Mouse (Mus musculus): ENCODE measurements around the gene Lrrc10b. TPM values are rescaled to one million over a fixed set of nuclear protein-coding genes. Genes with fewer than 3 reads are reported as not detected.
A peak's percentile ranks its signal among the peaks of the same experiment; 100 is the strongest.

Lrrc10b gene
- total and polyA plus RNA-seq, 3 experiments: not detected

- Histone ChIP-seq H3K36me3 (replicated peaks) (no peaks in the 10 kb centered on the region), H3K4me3 (ENCODE audit: low read depth, low read length) (no peak overlapping the region), H3K27me3 (ENCODE audit: insufficient read depth, low read length) (peaks cover 10% of the 10 kb centered on the region; the same call in 1 of the 2 replicates), H3K9me3 (replicated peaks) (no peaks in the 10 kb centered on the region), H3K4me1 (ENCODE audit: insufficient read depth, low read depth, low read length) (no peaks in the 10 kb centered on the region)
- TF ChIP-seq GATA2 (IDR thresholded peaks at IDR 0.05; ENCODE audit: borderline replicate concordance, low read depth, low read length) (no peak), TAL1 (conservative IDR thresholded peaks at IDR 0.05; ENCODE audit: low read depth, low read length) (no peak), GATA1 (IDR thresholded peaks at IDR 0.05; ENCODE audit: borderline replicate concordance, low read length) (no peak), CTCF (IDR thresholded peaks at IDR 0.05; ENCODE audit: low read depth, low read length) (no peak), POLR2AphosphoS5 (IDR thresholded peaks at IDR 0.05; ENCODE audit: insufficient replicate concordance, low read depth, low read length) (no peak)
- DNase-seq (ENCODE audit: low spot score) (no peak), ATAC-seq (ENCODE audit: extremely low read depth, insufficient number of reproducible peaks, low FRiP score, poor library complexity, severe bottlenecking) (no peak)
Measured at GRCm38 (mm10) chr19:10436726-10437125, 20.5 kb downstream of the Lrrc10b start.

GRCm38 (mm10) chr19:10435908-10436307 lies 21.4 kb downstream of the Lrrc10b start:
- DNase-seq (ENCODE audit: low spot score): peak; percentile 42
- no peaks in the 10 kb centered on the region for H3K36me3 ChIP-seq (replicated peaks)
- no peak overlapping the region for H3K4me3 ChIP-seq (ENCODE audit: low read depth, low read length)
- no peaks in the 10 kb centered on the region for H3K9me3 ChIP-seq (replicated peaks)
- TF ChIP-seq GATA1 (IDR thresholded peaks at IDR 0.05; ENCODE audit: borderline replicate concordance, low read length): no peak
- 0 out of 2 replicates have a peak, but pooled peaks have one; percentile 22 for TF ChIP-seq CTCF (IDR thresholded peaks at IDR 0.05; ENCODE audit: low read depth, low read length)
- H3K4me1 ChIP-seq (ENCODE audit: insufficient read depth, low read depth, low read length): no peaks in the 10 kb centered on the region
- H3K27me3 ChIP-seq (ENCODE audit: insufficient read depth, low read length): peaks cover 11% of the 10 kb centered on the region; the same call in 1 of the 2 replicates
- no peak for ATAC-seq (ENCODE audit: extremely low read depth, insufficient number of reproducible peaks, low FRiP score, poor library complexity, severe bottlenecking)

GRCm38 (mm10) chr19:10434927-10435326 lies 22.3 kb downstream of the Lrrc10b start:
- Histone ChIP-seq H3K9me3 (replicated peaks) (no peaks in the 10 kb centered on the region), H3K4me3 (ENCODE audit: low read depth, low read length) (no peak overlapping the region), H3K4me1 (ENCODE audit: insufficient read depth, low read depth, low read length) (no peaks in the 10 kb centered on the region), H3K27me3 (ENCODE audit: insufficient read depth, low read length) (peaks cover 19% of the 10 kb centered on the region; the same call in 1 of the 2 replicates), H3K36me3 (replicated peaks) (no peaks in the 10 kb centered on the region)
- TF ChIP-seq GATA1 (IDR thresholded peaks at IDR 0.05; ENCODE audit: borderline replicate concordance, low read length): no peak
- no peak for TF ChIP-seq CTCF (IDR thresholded peaks at IDR 0.05; ENCODE audit: low read depth, low read length)
- TF ChIP-seq GATA2 (IDR thresholded peaks at IDR 0.05; ENCODE audit: borderline replicate concordance, low read depth, low read length): no peak
- DNase-seq (ENCODE audit: low spot score) (no peak), ATAC-seq (ENCODE audit: extremely low read depth, insufficient number of reproducible peaks, low FRiP score, poor library complexity, severe bottlenecking) (no peak)

- TF ChIP-seq POLR2AphosphoS5 (IDR thresholded peaks at IDR 0.05; ENCODE audit: insufficient replicate concordance, low read depth, low read length): no peak
- TF ChIP-seq TAL1 (conservative IDR thresholded peaks at IDR 0.05; ENCODE audit: low read depth, low read length): no peak
- TF ChIP-seq GATA1 (IDR thresholded peaks at IDR 0.05; ENCODE audit: borderline replicate concordance, low read length): no peak
- no peak for TF ChIP-seq GATA2 (IDR thresholded peaks at IDR 0.05; ENCODE audit: borderline replicate concordance, low read depth, low read length)
- TF ChIP-seq CTCF (IDR thresholded peaks at IDR 0.05; ENCODE audit: low read depth, low read length): no peak
- DNase-seq (ENCODE audit: low spot score): no peak
- peaks cover 22% of the 10 kb centered on the region; the same call in 1 of the 2 replicates for H3K27me3 ChIP-seq (ENCODE audit: insufficient read depth, low read length)
- ATAC-seq (ENCODE audit: extremely low read depth, insufficient number of reproducible peaks, low FRiP score, poor library complexity, severe bottlenecking): no peak
- H3K9me3 ChIP-seq (replicated peaks): no peaks in the 10 kb centered on the region
- H3K36me3 ChIP-seq (replicated peaks): no peaks in the 10 kb centered on the region
- H3K4me1 ChIP-seq (ENCODE audit: insufficient read depth, low read depth, low read length): no peaks in the 10 kb centered on the region
- no peak overlapping the region for H3K4me3 ChIP-seq (ENCODE audit: low read depth, low read length)
Measured at GRCm38 (mm10) chr19:10433879-10434540, 23.3 kb downstream of the Lrrc10b start.

GRCm38 (mm10) chr19:10433225-10433624 lies 24.0 kb downstream of the Lrrc10b start:
- DNase-seq (ENCODE audit: low spot score) (no peak), ATAC-seq (ENCODE audit: extremely low read depth, insufficient number of reproducible peaks, low FRiP score, poor library complexity, severe bottlenecking) (no peak)
- no peaks in the 10 kb centered on the region for H3K9me3 ChIP-seq (replicated peaks)
- no peaks in the 10 kb centered on the region for H3K4me1 ChIP-seq (ENCODE audit: insufficient read depth, low read depth, low read length)
- H3K27me3 ChIP-seq (ENCODE audit: insufficient read depth, low read length): peaks cover 23% of the 10 kb centered on the region; the same call in 1 of the 2 replicates
- no peak for TF ChIP-seq POLR2AphosphoS5 (IDR thresholded peaks at IDR 0.05; ENCODE audit: insufficient replicate concordance, low read depth, low read length)
- no peak for TF ChIP-seq CTCF (IDR thresholded peaks at IDR 0.05; ENCODE audit: low read depth, low read length)
- TF ChIP-seq GATA2 (IDR thresholded peaks at IDR 0.05; ENCODE audit: borderline replicate concordance, low read depth, low read length): no peak
- no peak for TF ChIP-seq TAL1 (conservative IDR thresholded peaks at IDR 0.05; ENCODE audit: low read depth, low read length)
- no peak for TF ChIP-seq GATA1 (IDR thresholded peaks at IDR 0.05; ENCODE audit: borderline replicate concordance, low read length)
- H3K36me3 ChIP-seq (replicated peaks): no peaks in the 10 kb centered on the region
- no peak overlapping the region for H3K4me3 ChIP-seq (ENCODE audit: low read depth, low read length)

GRCm38 (mm10) chr19:10431841-10432240 lies 25.4 kb downstream of the Lrrc10b start:
- Histone ChIP-seq H3K36me3 (replicated peaks) (no peaks in the 10 kb centered on the region), H3K4me1 (ENCODE audit: insufficient read depth, low read depth, low read length) (no peaks in the 10 kb centered on the region), H3K9me3 (replicated peaks) (no peaks in the 10 kb centered on the region), H3K4me3 (ENCODE audit: low read depth, low read length) (no peak overlapping the region), H3K27me3 (ENCODE audit: insufficient read depth, low read length) (peaks cover 31% of the 10 kb centered on the region; the same call in 1 of the 2 replicates)
- no peak for DNase-seq (ENCODE audit: low spot score)
- TF ChIP-seq CTCF (IDR thresholded peaks at IDR 0.05; ENCODE audit: low read depth, low read length) (no peak), TAL1 (conservative IDR thresholded peaks at IDR 0.05; ENCODE audit: low read depth, low read length) (no peak), POLR2AphosphoS5 (IDR thresholded peaks at IDR 0.05; ENCODE audit: insufficient replicate concordance, low read depth, low read length) (no peak), GATA1 (IDR thresholded peaks at IDR 0.05; ENCODE audit: borderline replicate concordance, low read length) (no peak), GATA2 (IDR thresholded peaks at IDR 0.05; ENCODE audit: borderline replicate concordance, low read depth, low read length) (no peak)
- ATAC-seq (ENCODE audit: extremely low read depth, insufficient number of reproducible peaks, low FRiP score, poor library complexity, severe bottlenecking): no peak

All from G1E (cell line).